Mouse (Mus musculus): ENCODE measurements around the gene Mul1. TPM values are rescaled to one million over a fixed set of nuclear protein-coding genes. Genes with fewer than 3 reads are reported as not detected.

The Mul1 gene
- polyA plus RNA-seq (2014; fragmentation: Illumina TruSeq; extraction: RNeasy Lipid Tissue Mini Kit (QIAGEN cat#74804); ENCODE audit: low read depth, low replicate concordance): 35.1 TPM

DNA sequence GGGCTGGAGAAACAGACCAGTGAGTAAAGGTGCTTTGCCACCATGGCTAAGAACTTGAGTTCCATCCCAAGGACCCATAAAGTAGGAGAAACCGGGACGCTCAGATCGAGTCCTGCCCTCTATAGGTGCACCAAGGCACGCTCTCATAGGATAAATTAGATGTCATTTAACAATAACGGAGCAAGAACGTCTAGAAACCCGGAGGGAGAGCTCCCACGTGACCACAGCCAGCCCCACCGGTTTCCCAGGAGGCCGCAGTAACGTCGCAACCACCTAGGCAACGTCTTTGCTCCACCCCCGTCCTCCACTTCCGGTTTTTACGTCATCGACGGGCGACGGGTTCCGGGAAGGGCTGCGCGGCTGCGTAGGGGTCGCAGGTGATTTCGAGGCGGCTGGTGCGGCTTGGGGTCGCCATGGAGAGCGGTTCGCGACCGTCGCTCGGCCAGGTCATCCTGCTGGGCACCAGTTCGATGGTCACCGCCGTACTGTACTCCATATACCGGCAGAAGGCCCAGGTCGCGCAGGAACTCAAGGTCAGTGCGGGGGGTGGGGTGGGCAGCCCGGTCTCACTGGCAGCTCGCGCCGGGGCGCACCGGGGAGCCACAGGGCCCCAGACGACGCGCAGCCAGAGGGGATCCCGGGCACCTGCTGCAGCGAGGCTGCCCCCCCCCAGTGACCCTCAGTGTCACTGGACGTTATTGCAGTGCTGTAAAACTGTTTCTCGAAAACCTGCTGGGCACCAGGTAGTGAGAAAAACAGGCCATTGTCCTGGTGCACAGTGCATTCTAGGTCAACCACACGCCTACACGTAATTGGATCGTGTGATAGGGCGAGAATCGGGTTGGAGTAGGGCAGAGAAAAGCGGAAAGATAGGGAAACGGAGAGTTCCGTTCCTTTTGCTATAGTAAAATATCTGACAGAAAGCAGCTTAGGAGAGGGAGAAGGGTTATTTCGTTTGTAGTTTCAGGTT, at the start of gene Mul1:
TSS of gene Mul1 (plus strand) at position 325 of the 970 bp plus-strand sequence.

DNA sequence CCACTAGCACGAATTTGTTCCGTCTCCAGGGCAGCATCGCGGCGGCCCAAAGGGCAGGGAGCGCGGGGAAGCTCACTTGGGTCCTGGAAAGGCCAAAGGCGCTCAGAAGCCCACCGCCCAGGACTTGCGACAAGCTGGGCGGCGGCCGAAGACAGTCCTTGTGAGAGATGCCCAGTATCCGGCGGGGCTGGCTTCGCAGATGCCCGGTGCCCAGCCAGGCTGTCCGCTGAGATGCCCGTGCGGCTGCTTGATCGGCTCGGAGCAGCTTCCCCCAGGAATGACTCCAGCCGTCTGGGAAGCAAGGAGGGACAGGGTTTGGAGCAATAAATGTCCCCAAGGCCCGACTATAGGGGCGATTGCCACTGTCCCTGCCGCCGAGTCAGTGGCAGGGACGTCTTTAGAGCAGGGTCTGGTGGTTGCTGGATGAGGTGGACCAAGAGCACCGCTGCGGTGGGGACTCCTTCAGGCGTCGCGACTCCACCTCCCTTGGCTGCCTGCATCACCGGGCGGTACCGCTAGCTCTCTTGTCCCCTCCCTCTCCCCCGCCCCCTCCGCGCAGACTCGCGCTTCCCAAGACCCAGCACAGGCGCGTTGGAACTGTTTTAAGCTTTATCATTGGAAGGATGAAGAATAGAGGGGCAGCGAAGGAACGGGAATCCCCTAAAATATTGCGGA, 38.4 kb upstream of the Mul1 start, which contains the start of gene Fam43b:
TSS of gene Fam43b (minus strand) at position 558 of the 675 bp plus-strand sequence.

DNA sequence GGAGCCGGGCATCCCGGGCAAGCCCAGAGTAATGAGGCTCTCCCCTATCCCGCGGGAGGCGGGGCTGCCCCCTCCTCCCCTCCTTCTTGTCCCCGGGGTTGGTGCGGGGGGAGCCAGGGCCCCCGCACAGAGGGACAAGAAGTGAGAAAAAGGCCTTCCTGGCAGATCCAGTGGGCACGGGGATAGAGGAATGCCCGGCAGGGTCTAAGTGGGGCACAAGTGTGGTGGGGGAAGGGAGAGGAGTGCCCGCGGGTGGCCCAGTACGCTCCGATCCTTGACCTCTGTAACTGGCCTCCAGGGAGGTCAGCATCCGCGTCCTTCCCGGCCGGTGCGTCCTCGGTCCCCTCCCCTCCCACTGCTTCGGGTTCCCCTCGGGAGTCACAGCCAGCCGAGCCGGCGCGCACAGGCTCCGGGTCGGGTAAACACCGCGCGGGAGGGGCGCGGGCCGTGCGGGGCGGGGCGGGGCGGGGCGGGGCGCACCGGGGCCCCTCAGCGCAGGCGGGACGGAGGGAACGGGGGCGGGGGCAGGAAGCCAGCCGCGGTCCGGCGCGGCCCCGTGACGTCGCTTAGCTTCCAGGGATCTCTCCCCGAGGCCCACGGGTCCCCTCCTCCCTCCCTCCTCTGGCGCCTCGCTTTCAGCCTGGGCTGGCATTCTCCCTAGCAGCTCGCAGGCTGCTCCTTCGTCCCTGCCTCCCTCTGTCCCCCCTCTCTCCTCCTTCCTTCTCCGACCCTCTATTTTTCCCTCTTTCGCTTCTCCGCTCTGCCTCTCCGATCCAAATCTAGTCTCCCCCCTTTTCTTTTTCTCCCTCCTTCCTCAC, 19.5 kb downstream of the Mul1 start, which contains the start of gene Camk2n1:
TSS of gene Camk2n1 (plus strand) at position 562 of the 818 bp plus-strand sequence.

Other genes with a start within 250 kb of the Mul1 start
- 114 TPM for gene Hp1bp3, start 218.4 kb upstream of the Mul1 start, polyA plus RNA-seq (2014; fragmentation: Illumina TruSeq; extraction: RNeasy Lipid Tissue Mini Kit (QIAGEN cat#74804); ENCODE audit: low read depth, low replicate concordance)
- gene Sh2d5, start 184.3 kb upstream of the Mul1 start, polyA plus RNA-seq (2014; fragmentation: Illumina TruSeq; extraction: RNeasy Lipid Tissue Mini Kit (QIAGEN cat#74804); ENCODE audit: low read depth, low replicate concordance): 0.16 TPM
- gene Kif17, start 184.2 kb upstream of the Mul1 start, polyA plus RNA-seq (2014; fragmentation: Illumina TruSeq; extraction: RNeasy Lipid Tissue Mini Kit (QIAGEN cat#74804); ENCODE audit: low read depth, low replicate concordance): 0.16 TPM
- 58.4 TPM for gene Ddost, start 129.9 kb upstream of the Mul1 start, polyA plus RNA-seq (2014; fragmentation: Illumina TruSeq; extraction: RNeasy Lipid Tissue Mini Kit (QIAGEN cat#74804); ENCODE audit: low read depth, low replicate concordance)
- 729 TPM for gene Pink1, start 108.4 kb upstream of the Mul1 start, polyA plus RNA-seq (2014; fragmentation: Illumina TruSeq; extraction: RNeasy Lipid Tissue Mini Kit (QIAGEN cat#74804); ENCODE audit: low read depth, low replicate concordance)
- gene Cda, start 66.7 kb upstream of the Mul1 start, polyA plus RNA-seq (2014; fragmentation: Illumina TruSeq; extraction: RNeasy Lipid Tissue Mini Kit (QIAGEN cat#74804); ENCODE audit: low read depth, low replicate concordance): 1.8 TPM
- gene Fam43b, start 38.1 kb upstream of the Mul1 start, polyA plus RNA-seq (2014; fragmentation: Illumina TruSeq; extraction: RNeasy Lipid Tissue Mini Kit (QIAGEN cat#74804); ENCODE audit: low read depth, low replicate concordance): not detected
- 12.3 TPM for gene Camk2n1, start 19.6 kb downstream of the Mul1 start, polyA plus RNA-seq (2014; fragmentation: Illumina TruSeq; extraction: RNeasy Lipid Tissue Mini Kit (QIAGEN cat#74804); ENCODE audit: low read depth, low replicate concordance)
- gene Vwa5b1, start 201.2 kb downstream of the Mul1 start, polyA plus RNA-seq (2014; fragmentation: Illumina TruSeq; extraction: RNeasy Lipid Tissue Mini Kit (QIAGEN cat#74804); ENCODE audit: low read depth, low replicate concordance): not detected